Mouse (Mus musculus): ENCODE measurements around the gene Lrch4. TPM values are rescaled to one million over a fixed set of nuclear protein-coding genes. Genes with fewer than 3 reads are reported as not detected.
A peak's percentile ranks its signal among the peaks of the same experiment; 100 is the strongest.
"Not testable (repeated sequence)": the region's sequence is repeated elsewhere in the genome, so short reads cannot be mapped to it uniquely, and the experiment has no call there.

Lrch4 gene
- polyA plus RNA-seq, 1 experiment from 2014 or later: 29.8 TPM

DNA sequence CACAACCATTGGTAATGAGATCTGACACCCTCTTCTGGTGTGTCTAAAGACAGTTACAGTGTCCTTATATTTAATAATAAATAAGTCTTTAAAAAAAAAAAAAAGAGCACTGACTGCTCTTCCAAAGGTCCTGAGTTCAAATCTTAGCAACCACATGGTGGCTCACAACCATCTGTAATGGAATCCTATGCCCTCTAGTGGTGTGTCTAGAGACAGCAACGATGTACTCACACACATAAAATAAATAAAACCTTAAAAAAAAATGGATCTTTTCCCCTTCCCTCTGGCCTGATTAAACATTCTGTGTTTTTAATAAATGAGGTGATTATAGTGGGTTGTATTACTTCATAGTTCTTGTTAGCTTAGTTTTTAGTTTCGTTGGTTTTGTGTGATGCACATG lies 14.0 kb upstream of the Lrch4 start:
- 95% methylated on average over 2 of the region's 2 CpGs for WGBS
- not testable (repeated sequence) for H3K9ac ChIP-seq; H3K4me3 ChIP-seq (replicated peaks); H3K27ac ChIP-seq; H3K27me3 ChIP-seq; H3K4me2 ChIP-seq; H3K36me3 ChIP-seq (replicated peaks); ATAC-seq (ENCODE audit: low FRiP score); H3K9me3 ChIP-seq
- peaks cover 33% of the 10 kb centered on the region for H3K4me1 ChIP-seq

DNA sequence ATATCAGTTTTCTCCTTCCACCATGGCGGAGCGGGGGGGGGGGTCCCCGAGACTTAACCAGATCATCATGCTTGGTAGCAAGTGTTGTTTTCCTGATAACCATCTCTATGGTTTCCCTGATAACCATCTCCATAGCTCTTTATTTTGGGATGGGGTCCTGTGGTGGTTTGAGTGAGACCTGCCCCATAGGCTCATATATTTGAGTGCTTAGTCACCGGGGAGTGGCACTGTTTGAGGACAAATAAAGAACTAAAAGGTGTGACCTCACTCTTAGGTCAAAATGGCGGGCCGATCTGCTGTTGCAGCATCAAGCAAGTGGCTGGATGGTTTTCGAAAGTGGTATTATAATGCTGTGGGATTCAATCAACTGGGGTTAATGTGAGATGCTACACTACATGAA lies 13.6 kb upstream of the Lrch4 start:
- no peaks in the 10 kb centered on the region for H3K9me3 ChIP-seq
- ATAC-seq (ENCODE audit: low FRiP score): no peak
- peaks cover 31% of the 10 kb centered on the region for H3K4me1 ChIP-seq
- H3K9ac ChIP-seq: no peak overlapping the region
- H3K36me3 ChIP-seq (replicated peaks): no peaks in the 10 kb centered on the region
- H3K27me3 ChIP-seq: no peaks in the 10 kb centered on the region
- 89% methylated on average over 7 of the region's 7 CpGs for WGBS
- no peak overlapping the region for H3K27ac ChIP-seq
- no peak overlapping the region for H3K4me3 ChIP-seq (replicated peaks)
- no peak overlapping the region for H3K4me2 ChIP-seq

DNA sequence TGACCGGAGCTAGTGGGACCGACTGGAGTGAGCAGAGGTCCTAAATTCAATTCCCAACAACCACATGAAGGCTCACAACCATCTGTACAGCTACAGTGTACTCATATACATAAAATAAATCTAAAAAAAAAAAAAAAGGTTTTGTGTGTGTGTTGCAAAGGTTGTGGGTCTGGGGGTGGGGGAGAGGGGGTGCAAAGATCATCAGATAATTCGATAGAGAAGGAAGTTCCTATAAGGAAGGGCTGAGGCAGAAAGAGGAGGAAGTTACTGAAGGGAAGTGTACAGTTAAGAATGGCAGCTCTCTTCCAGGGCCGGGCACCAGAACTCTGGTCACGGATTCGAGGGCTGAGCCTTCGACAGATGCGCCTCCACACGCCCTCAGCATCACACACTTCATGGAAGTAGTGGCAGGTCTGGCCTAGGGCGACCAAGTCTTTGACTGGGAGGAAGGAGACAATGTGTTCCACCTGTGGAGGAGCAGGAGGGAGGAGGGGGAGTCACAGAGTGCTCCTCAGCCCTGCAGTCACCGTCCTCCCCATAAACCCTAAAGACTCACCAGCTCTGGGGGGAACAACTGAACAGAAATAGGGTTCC lies 4.9 kb upstream of the Lrch4 start:
- Histone ChIP-seq H3K9me3 (no peaks in the 10 kb centered on the region), H3K9ac (no peak overlapping the region), H3K36me3 (replicated peaks) (no peaks in the 10 kb centered on the region), H3K4me2 (no peak overlapping the region), H3K4me3 (replicated peaks) (no peak overlapping the region), H3K27ac (no peak overlapping the region), H3K4me1 (peaks cover 15% of the 10 kb centered on the region), H3K27me3 (no peaks in the 10 kb centered on the region)
- no peak for ATAC-seq (ENCODE audit: low FRiP score)
- WGBS: 83% methylated on average over 11 of the region's 11 CpGs

- WGBS: 2% methylated on average over 9 of the region's 9 CpGs
- H3K27ac ChIP-seq: peak overlapping the region; percentile 84
- peak overlapping the region; percentile 56 for H3K4me3 ChIP-seq (replicated peaks)
- H3K36me3 ChIP-seq (replicated peaks): 0 out of 2 replicates have a peak, but pooled peaks cover 2% of the 10 kb centered on the region
- ATAC-seq (ENCODE audit: low FRiP score): no peak
- peak overlapping the region; percentile 59 for H3K9ac ChIP-seq
- H3K9me3 ChIP-seq: no peaks in the 10 kb centered on the region
- no peaks in the 10 kb centered on the region for H3K27me3 ChIP-seq
- H3K4me1 ChIP-seq: peaks cover 49% of the 10 kb centered on the region
- peak overlapping the region; percentile 82 for H3K4me2 ChIP-seq
These were observed 930 bp upstream of the Lrch4 start for GRCm38 (mm10) chr5:137627991-137628390.

GRCm38 (mm10) chr5:137629306-137629721 lies 393 bp downstream of the Lrch4 start:
- Histone ChIP-seq H3K27me3 (no peaks in the 10 kb centered on the region), H3K9me3 (no peaks in the 10 kb centered on the region), H3K36me3 (replicated peaks) (peaks cover 15% of the 10 kb centered on the region), H3K4me3 (replicated peaks) (peak overlapping the region; percentile 82), H3K4me1 (peaks cover 52% of the 10 kb centered on the region), H3K4me2 (peak overlapping the region; percentile 82), H3K9ac (peak overlapping the region; percentile 72), H3K27ac (peak overlapping the region; percentile 94)
- under 1% methylated on average over 23 of the region's 23 CpGs for WGBS
- peak; percentile 45 for ATAC-seq (ENCODE audit: low FRiP score)

GRCm38 (mm10) chr5:137629906-137630545 lies 1.1 kb downstream of the Lrch4 start:
- WGBS: 25% methylated on average over 6 of the region's 6 CpGs
- Histone ChIP-seq H3K4me3 (replicated peaks) (peak overlapping the region; percentile 82), H3K4me1 (peaks cover 48% of the 10 kb centered on the region), H3K27ac (peak overlapping the region; percentile 47), H3K9ac (peak overlapping the region; percentile 72), H3K27me3 (no peaks in the 10 kb centered on the region), H3K36me3 (replicated peaks) (peaks cover 19% of the 10 kb centered on the region), H3K9me3 (no peaks in the 10 kb centered on the region), H3K4me2 (peak overlapping the region; percentile 82)
- no peak for ATAC-seq (ENCODE audit: low FRiP score)

DNA sequence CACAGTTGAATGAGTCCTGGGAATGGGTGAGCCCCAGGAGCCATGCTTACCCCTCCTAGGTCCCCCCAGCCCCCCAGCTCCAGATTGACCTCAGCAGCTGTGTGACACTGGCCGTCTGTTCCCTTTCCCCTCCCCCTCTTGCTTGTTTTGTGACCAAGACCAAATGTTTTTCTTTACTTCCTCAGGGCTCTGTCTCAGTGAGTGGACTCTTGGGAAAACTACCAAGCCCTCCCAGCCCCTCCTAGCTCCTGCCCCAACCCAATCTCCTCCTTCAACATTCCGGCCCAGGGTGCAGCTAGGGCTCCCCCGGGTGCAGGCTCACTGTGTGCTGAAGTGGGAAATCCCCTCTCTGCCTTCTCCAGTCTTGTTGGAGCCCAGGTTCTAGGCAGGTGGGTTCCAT lies 1.7 kb downstream of the Lrch4 start:
- ATAC-seq (ENCODE audit: low FRiP score): no peak
- Histone ChIP-seq H3K36me3 (replicated peaks) (peaks cover 25% of the 10 kb centered on the region), H3K27me3 (no peaks in the 10 kb centered on the region), H3K9ac (peak overlapping the region; percentile 72), H3K9me3 (no peaks in the 10 kb centered on the region), H3K4me2 (peak overlapping the region; percentile 82), H3K4me3 (replicated peaks) (peak overlapping the region; percentile 82), H3K4me1 (peaks cover 48% of the 10 kb centered on the region), H3K27ac (peak overlapping the region; percentile 21)
- 59% methylated on average over 3 of the region's 3 CpGs for WGBS

- Histone ChIP-seq H3K9ac (peak overlapping the region; percentile 25; the same call in 1 of the 2 replicates), H3K4me3 (replicated peaks) (no peak overlapping the region; the same call in 1 of the 2 replicates), H3K4me1 (peaks cover 48% of the 10 kb centered on the region), H3K27ac (no peak overlapping the region; the same call in 1 of the 2 replicates), H3K4me2 (peak overlapping the region; percentile 82; the same call in 1 of the 2 replicates), H3K9me3 (no peaks in the 10 kb centered on the region), H3K36me3 (replicated peaks) (peaks cover 30% of the 10 kb centered on the region), H3K27me3 (no peaks in the 10 kb centered on the region)
- WGBS: 85% methylated on average over 9 of the region's 9 CpGs
- ATAC-seq (ENCODE audit: low FRiP score): no peak
These were observed 2.2 kb downstream of the Lrch4 start for GRCm38 (mm10) chr5:137631171-137631570.

- H3K27me3 ChIP-seq: no peaks in the 10 kb centered on the region
- no peak overlapping the region; the same call in 1 of the 2 replicates for H3K4me3 ChIP-seq (replicated peaks)
- peaks cover 48% of the 10 kb centered on the region for H3K4me1 ChIP-seq
- H3K9ac ChIP-seq: no peak overlapping the region
- peaks cover 35% of the 10 kb centered on the region for H3K36me3 ChIP-seq (replicated peaks)
- 80% methylated on average over 4 of the region's 4 CpGs for WGBS
- ATAC-seq (ENCODE audit: low FRiP score): no peak
- H3K27ac ChIP-seq: no peak overlapping the region
- 0 out of 2 replicates have a peak overlapping the region, but pooled peaks have one; percentile 82 for H3K4me2 ChIP-seq
- no peaks in the 10 kb centered on the region for H3K9me3 ChIP-seq
These were observed 2.7 kb downstream of the Lrch4 start for GRCm38 (mm10) chr5:137631591-137631990.

- H3K36me3 ChIP-seq (replicated peaks): peaks cover 54% of the 10 kb centered on the region
- H3K4me3 ChIP-seq (replicated peaks): no peak overlapping the region
- no peak overlapping the region for H3K9ac ChIP-seq
- no peak overlapping the region for H3K4me2 ChIP-seq
- no peak overlapping the region for H3K27ac ChIP-seq
- WGBS: 87% methylated on average over 12 of the region's 12 CpGs
- H3K9me3 ChIP-seq: no peaks in the 10 kb centered on the region
- ATAC-seq (ENCODE audit: low FRiP score): no peak
- H3K27me3 ChIP-seq: no peaks in the 10 kb centered on the region
- peaks cover 37% of the 10 kb centered on the region for H3K4me1 ChIP-seq
These were observed 4.6 kb downstream of the Lrch4 start for GRCm38 (mm10) chr5:137633397-137634084.

DNA sequence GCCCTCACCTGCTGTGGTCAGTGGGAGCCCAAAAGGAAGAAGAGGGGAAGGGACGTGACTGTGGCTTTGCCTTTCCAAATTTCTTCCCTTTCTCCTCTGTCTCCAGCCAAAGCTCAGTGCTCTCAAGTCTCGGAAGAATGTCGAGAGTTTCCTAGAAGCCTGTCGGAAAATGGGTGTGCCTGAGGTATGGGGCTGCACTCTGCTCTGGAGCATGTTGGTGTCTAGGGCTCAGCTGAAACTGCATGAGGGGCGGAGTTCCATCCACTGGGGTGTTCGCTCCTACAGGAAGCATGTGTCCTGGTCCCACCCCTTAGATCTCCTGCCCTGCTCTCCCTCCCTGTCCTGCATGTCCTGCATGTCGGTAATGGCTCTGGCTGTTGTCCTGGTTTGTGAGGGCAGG lies 10.6 kb downstream of the Lrch4 start:
- ATAC-seq (ENCODE audit: low FRiP score): no peak

DNA sequence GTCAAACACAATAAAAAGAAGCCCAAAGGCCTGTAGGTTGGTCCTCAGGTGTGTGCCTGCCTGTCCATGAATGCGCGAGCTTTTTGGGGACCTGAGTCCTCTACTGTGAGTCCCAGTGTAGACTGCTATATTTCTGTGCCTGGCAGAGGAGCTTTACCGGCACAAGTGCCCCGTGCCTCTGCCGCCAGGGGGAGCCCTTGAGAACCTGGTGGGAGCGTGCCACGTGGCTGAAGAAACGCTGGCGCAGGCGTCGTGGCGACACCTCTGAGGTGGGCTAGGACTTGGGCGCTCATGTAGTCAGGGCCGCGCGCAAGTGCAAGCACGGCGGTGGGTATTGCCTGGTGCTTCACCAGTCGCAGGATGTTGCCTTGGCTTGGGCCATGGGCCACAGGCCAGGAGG lies 12.1 kb downstream of the Lrch4 start, which contains the start of gene Sap25:
Sap25 (plus strand) TSS at position 281 of the 400 bp plus-strand sequence.
- H3K27ac ChIP-seq: no peak within 1 kb of the TSS
- no peak for ATAC-seq (ENCODE audit: low FRiP score)
- WGBS: 90% methylated on average over 19 of the region's 19 CpGs
- H3K4me1 ChIP-seq: peaks cover 7% of the 10 kb centered on the region
- no peak within 1 kb of the TSS for H3K4me3 ChIP-seq (replicated peaks)
- no peaks in the 10 kb centered on the region for H3K9me3 ChIP-seq
- peaks cover 38% of the 10 kb centered on the region for H3K27me3 ChIP-seq
- no peak within 1 kb of the TSS for H3K4me2 ChIP-seq
- H3K9ac ChIP-seq: no peak within 1 kb of the TSS
- H3K36me3 ChIP-seq (replicated peaks): peaks cover 66% of the 10 kb centered on the region

More for the DNA sequence above, 10.6 kb downstream of the Lrch4 start:
- H3K9me3 ChIP-seq: no peaks in the 10 kb centered on the region
- H3K27ac ChIP-seq: no peak overlapping the region
- peaks cover 80% of the 10 kb centered on the region for H3K36me3 ChIP-seq (replicated peaks)
- no peak overlapping the region for H3K4me3 ChIP-seq (replicated peaks)
- 87% methylated on average over 7 of the region's 7 CpGs for WGBS
- no peak overlapping the region for H3K9ac ChIP-seq
- peaks cover 22% of the 10 kb centered on the region for H3K27me3 ChIP-seq
- H3K4me1 ChIP-seq: no peaks in the 10 kb centered on the region
- no peak overlapping the region for H3K4me2 ChIP-seq

Data from forebrain, embryonic 12.5 days (tissue).